ENCODE assay signal across 17 mouse cellular contexts in genomic region chr8:6002612-6003011, GRCm38 (mm10).
DNase-seq lines count a peak whose midpoint lies in the region; ATAC-seq and TF ChIP-seq lines count a peak whose summit lies in the region.
"Had no signal": no experiment of that assay in that cellular context is flagged by ENCODE, and none has a peak within 500 bp of the region (broad histone marks: within the 10 kb centered on the region; RNA-seq: fewer than 3 reads in every experiment).

No protein-coding gene starts in this region.

- no peaks in the 10 kb centered on the region for H3K27me3 ChIP-seq in hindbrain, embryonic 11.5 days (ENCODE audit: control insufficient read depth, insufficient read depth, low read length)
- H3K27me3 ChIP-seq in hindbrain, postnatal 0 days (ENCODE audit: insufficient read depth, low read length) = no peaks in the 10 kb centered on the region
- H3K27me3 ChIP-seq in midbrain, embryonic 14.5 days (ENCODE audit: control insufficient read depth, insufficient read depth, low read length) = no peaks in the 10 kb centered on the region
- H3K27me3 ChIP-seq: forebrain, embryonic 15.5 days; kidney, embryonic 15.5 days; limb, embryonic 12.5 days; liver, embryonic 13.5 days had no signal

- 28% methylated on average over 1 of the region's 1 CpGs for WGBS in hindbrain, embryonic 11.5 days
- WGBS in hindbrain, postnatal 0 days = 44% methylated on average over 1 of the region's 1 CpGs
- 24% methylated on average over 1 of the region's 1 CpGs for WGBS in midbrain, embryonic 14.5 days

- H3K27ac ChIP-seq in hindbrain, embryonic 11.5 days (ENCODE audit: low read depth, low read length) = no peak overlapping the region
- no peak overlapping the region for H3K27ac ChIP-seq in hindbrain, postnatal 0 days
- no peak overlapping the region for H3K27ac ChIP-seq in midbrain, embryonic 14.5 days (replicated peaks; ENCODE audit: low read depth, low read length)
- H3K27ac ChIP-seq: forebrain, embryonic 15.5 days; kidney, embryonic 15.5 days; limb, embryonic 12.5 days; liver, embryonic 13.5 days had no signal

- no peak for TF ChIP-seq CTCF in hindbrain, postnatal 0 days (IDR thresholded peaks at IDR 0.05; ENCODE audit: low read depth)

- H3K4me2 ChIP-seq in hindbrain, embryonic 11.5 days (replicated peaks; ENCODE audit: low read depth, low read length) = no peak overlapping the region
- no peak overlapping the region for H3K4me2 ChIP-seq in hindbrain, postnatal 0 days (ENCODE audit: low read depth, low read length)
- no peak overlapping the region for H3K4me2 ChIP-seq in midbrain, embryonic 14.5 days (ENCODE audit: low read length)
- H3K4me2 ChIP-seq: forebrain, embryonic 15.5 days; kidney, embryonic 15.5 days; limb, embryonic 12.5 days; liver, embryonic 13.5 days; lung, embryonic 14.5 days had no signal

- DNase-seq in hindbrain, embryonic 11.5 days (ENCODE audit: low spot score) = peak; percentile 17
- no peak for DNase-seq in hindbrain, postnatal 0 days (ENCODE audit: low spot score)
- peak; percentile 37 for DNase-seq in 3T3-L1 (ENCODE audit: low read depth, low spot score)
- DNase-seq in embryo, embryonic 11 days = peak; percentile 47
- DNase-seq in midbrain, embryonic 14.5 days = peak; percentile 24
- DNase-seq in right cerebral cortex, postnatal 14 days = no peak
- no peak for DNase-seq in thymus, postnatal 4 days
- DNase-seq: cerebellum, postnatal 10 days; gastrocnemius, postnatal 36 days; liver, embryonic 13.5 days; lung, embryonic 14.5 days; lung, postnatal 4 days had no signal

- no peak overlapping the region for H3K4me3 ChIP-seq in hindbrain, embryonic 11.5 days (ENCODE audit: low read depth, low read length)
- no peak overlapping the region for H3K4me3 ChIP-seq in hindbrain, postnatal 0 days (ENCODE audit: low read length)
- H3K4me3 ChIP-seq in midbrain, embryonic 14.5 days (replicated peaks; ENCODE audit: low read depth, low read length) = no peak overlapping the region
- H3K4me3 ChIP-seq: erythroblast, embryonic 14.5 days; forebrain, embryonic 15.5 days; kidney, embryonic 15.5 days; limb, embryonic 12.5 days; liver, embryonic 13.5 days had no signal

- no peak overlapping the region for H3K9ac ChIP-seq in hindbrain, embryonic 11.5 days (ENCODE audit: low read depth, low read length)
- H3K9ac ChIP-seq in hindbrain, postnatal 0 days (replicated peaks; ENCODE audit: low read length) = no peak overlapping the region
- H3K9ac ChIP-seq in midbrain, embryonic 14.5 days (replicated peaks; ENCODE audit: low read length) = no peak overlapping the region
- H3K9ac ChIP-seq: forebrain, embryonic 15.5 days; kidney, embryonic 15.5 days; limb, embryonic 12.5 days; liver, embryonic 13.5 days; lung, embryonic 14.5 days had no signal

- no peaks in the 10 kb centered on the region for H3K36me3 ChIP-seq in hindbrain, embryonic 11.5 days (ENCODE audit: control insufficient read depth, insufficient read depth, low read length)
- no peaks in the 10 kb centered on the region for H3K36me3 ChIP-seq in hindbrain, postnatal 0 days (ENCODE audit: insufficient read depth, low read length)
- no peaks in the 10 kb centered on the region for H3K36me3 ChIP-seq in midbrain, embryonic 14.5 days (ENCODE audit: control insufficient read depth, insufficient read depth, low read length)
- H3K36me3 ChIP-seq: forebrain, embryonic 15.5 days; kidney, embryonic 15.5 days; limb, embryonic 12.5 days; liver, embryonic 13.5 days had no signal

- peak; percentile 43; the same call in 1 of the 2 replicates for ATAC-seq in hindbrain, embryonic 11.5 days (ENCODE audit: low FRiP score)
- no peak for ATAC-seq in hindbrain, postnatal 0 days
- no peak for ATAC-seq in midbrain, embryonic 14.5 days (ENCODE audit: low FRiP score, low TSS enrichment)
- ATAC-seq: forebrain, embryonic 15.5 days; intestine, embryonic 16.5 days had no signal

- H3K9me3 ChIP-seq in hindbrain, embryonic 11.5 days (ENCODE audit: control insufficient read depth, low read length) = no peaks in the 10 kb centered on the region
- H3K9me3 ChIP-seq in hindbrain, postnatal 0 days (ENCODE audit: low read length) = peaks cover 1% of the 10 kb centered on the region; the same call in 1 of the 2 replicates
- no peaks in the 10 kb centered on the region for H3K9me3 ChIP-seq in midbrain, embryonic 14.5 days (ENCODE audit: control insufficient read depth, low read length)
- H3K9me3 ChIP-seq: forebrain, embryonic 15.5 days; kidney, embryonic 15.5 days; liver, embryonic 13.5 days had no signal

- H3K4me1 ChIP-seq in hindbrain, embryonic 11.5 days (replicated peaks; ENCODE audit: control insufficient read depth, insufficient read depth, low read length) = no peaks in the 10 kb centered on the region
- no peaks in the 10 kb centered on the region for H3K4me1 ChIP-seq in hindbrain, postnatal 0 days (ENCODE audit: insufficient read depth, low read length)
- H3K4me1 ChIP-seq in midbrain, embryonic 14.5 days (ENCODE audit: control insufficient read depth, insufficient read depth, low read length) = no peaks in the 10 kb centered on the region
- H3K4me1 ChIP-seq: forebrain, embryonic 15.5 days; kidney, embryonic 15.5 days; limb, embryonic 12.5 days; liver, embryonic 13.5 days had no signal

Comparison
In these comparisons a context has a peak if more than half of its experiments do, and no peak if none do; other contexts are left out.
1. DNase-seq: peak in hindbrain, embryonic 11.5 days (single experiment), 3T3-L1 (single experiment), embryo, embryonic 11 days (single experiment) and midbrain, embryonic 14.5 days (single experiment); none in hindbrain, postnatal 0 days (single experiment), right cerebral cortex, postnatal 14 days (single experiment) and thymus, postnatal 4 days (single experiment).